Mouse (Mus musculus) myocyte (in vitro differentiated cells): ENCODE data around the gene Mrps12. TPM values are rescaled to one million over a fixed set of nuclear protein-coding genes. Genes with fewer than 3 reads are reported as not detected.
"Not testable (repeated sequence)": the region's sequence is repeated elsewhere in the genome, so short reads cannot be mapped to it uniquely, and the experiment has no call there.

Experiments
- H3K27me3 ChIP-seq: one replicate; pipeline ENCODE4 v1.6.1; 2011; ENCODE audit not compliant: control insufficient read depth, insufficient read depth, insufficient read length
- H3K36me3 ChIP-seq: one replicate; pipeline ENCODE4 v1.6.1; 2011; ENCODE audit not compliant: control insufficient read depth, insufficient read depth
- H3K4me2 ChIP-seq: one replicate; pipeline ENCODE4 v1.6.1; 2011; ENCODE audit warnings: low read depth, control low read depth
- H3K4me3 ChIP-seq: one replicate; pipeline ENCODE4 v1.5.1; 2011; ENCODE audit warnings: mild to moderate bottlenecking, control low read depth, moderate library complexity
- H3K79me2 ChIP-seq: one replicate; pipeline ENCODE4 v1.6.1; 2011; ENCODE audit not compliant: control insufficient read depth, insufficient read depth
- H3ac ChIP-seq: one replicate; pipeline ENCODE4 v1.6.1; 2011; ENCODE audit not compliant: control insufficient read depth, insufficient read length
- CEBPB ChIP-seq: IDR thresholded peaks from 2 replicates; pipeline ENCODE4 v1.6.1; 2011; ENCODE audit warnings: mild to moderate bottlenecking, moderate library complexity; ENCODE audit not compliant: poor library complexity, insufficient read depth, severe bottlenecking
- E2F4 ChIP-seq: IDR thresholded peaks from one replicate; pipeline ENCODE4 v1.6.1; 2011; ENCODE audit warnings: mild to moderate bottlenecking, control low read depth, moderate library complexity; ENCODE audit not compliant: insufficient read depth
- MAX ChIP-seq: IDR thresholded peaks from one replicate; pipeline ENCODE4 v1.6.1; 2011; ENCODE audit warnings: low read depth, mild to moderate bottlenecking, control low read depth
- MYOD1 ChIP-seq, 3 experiments: IDR thresholded peaks; one replicate each; pipeline ENCODE4 v1.6.1; 2011; ENCODE audit warnings: control low read depth in 2 of 3, low read depth in 2 of 3, mild to moderate bottlenecking in 2 of 3, moderate library complexity in 1 of 3; ENCODE audit not compliant: insufficient read length in 2 of 3, control insufficient read depth in 1 of 3
- MYOG ChIP-seq, 3 experiments: IDR thresholded peaks; one replicate each; pipeline ENCODE4 v1.6.1; 2011; ENCODE audit warnings: control low read depth in 2 of 3, low read depth in 2 of 3, mild to moderate bottlenecking in 2 of 3; ENCODE audit not compliant: insufficient read length in 2 of 3, control insufficient read depth in 1 of 3, insufficient read depth in 1 of 3
- POLR2A ChIP-seq: IDR thresholded peaks from one replicate; pipeline ENCODE4 v1.6.1; 2011; ENCODE audit warnings: low read depth, mild to moderate bottlenecking, control low read depth, moderate library complexity; ENCODE audit not compliant: insufficient read length
- POLR2AphosphoS2 ChIP-seq: IDR thresholded peaks from one replicate; pipeline ENCODE4 v1.6.1; 2011; ENCODE audit warnings: low read depth, control low read depth; ENCODE audit not compliant: insufficient read length
- REST ChIP-seq: IDR thresholded peaks from one replicate; pipeline ENCODE4 v1.6.1; 2011; ENCODE audit warnings: mild to moderate bottlenecking, control low read depth, moderate library complexity; ENCODE audit not compliant: insufficient read depth, insufficient read length
- SRF ChIP-seq: IDR thresholded peaks from one replicate; pipeline ENCODE4 v1.6.1; 2011; ENCODE audit warnings: low read depth; ENCODE audit not compliant: control insufficient read depth, insufficient read length
- TCF12 ChIP-seq: IDR thresholded peaks from one replicate; pipeline ENCODE4 v1.6.1; 2011; ENCODE audit warnings: mild to moderate bottlenecking, control low read depth; ENCODE audit not compliant: poor library complexity, insufficient read depth, severe bottlenecking
- TCF3 ChIP-seq: IDR thresholded peaks from one replicate; pipeline ENCODE4 v1.6.1; 2011; ENCODE audit warnings: low read depth, control low read depth; ENCODE audit not compliant: insufficient read length
- USF1 ChIP-seq: IDR thresholded peaks from one replicate; pipeline ENCODE4 v1.6.1; 2011; ENCODE audit warnings: low read depth, mild to moderate bottlenecking, control low read depth, moderate library complexity
- polyA plus RNA-seq: library from polyadenylated mRNA; unstranded; fragments of >200 nt; fragmentation: generic; extraction: Trizol; gene quantifications from one replicate; pipeline ENCODE4 v1.2.1, GENCODE M21; 2012; ENCODE audit warnings: missing spikeins

The Mrps12 gene
- polyA plus RNA-seq, 1 experiment = 132 TPM

GRCm38 (mm10) chr7:28710962-28711361 is 30.7 kb downstream of the Mrps12 start:
- Histone ChIP-seq H3K27me3 (no peaks in the 10 kb centered on the region), H3K4me3 (no peak overlapping the region), H3K36me3 (no peaks in the 10 kb centered on the region), H3K79me2 (no peaks in the 10 kb centered on the region), H3K4me2 (no peak overlapping the region), H3ac (no peak overlapping the region)
- TF ChIP-seq MYOD1 (IDR thresholded peaks at IDR 0.05; ENCODE audit: control insufficient read depth in 1 of 3, insufficient read length in 2 of 3, low read depth in 2 of 3) = no peak
- TF ChIP-seq SRF = no peak
- no peak for TF ChIP-seq MYOG (IDR thresholded peaks at IDR 0.05; ENCODE audit: control insufficient read depth in 1 of 3, insufficient read depth in 1 of 3, insufficient read length in 2 of 3, low read depth in 2 of 3)
- no peak for TF ChIP-seq MAX
- no peak for TF ChIP-seq E2F4
- no peak for TF ChIP-seq REST
- TF ChIP-seq TCF12 = no peak
- TF ChIP-seq CEBPB = no peak
- no peak for TF ChIP-seq POLR2A
- no peak for TF ChIP-seq POLR2AphosphoS2
- no peak for TF ChIP-seq TCF3
- no peak for TF ChIP-seq USF1

DNA sequence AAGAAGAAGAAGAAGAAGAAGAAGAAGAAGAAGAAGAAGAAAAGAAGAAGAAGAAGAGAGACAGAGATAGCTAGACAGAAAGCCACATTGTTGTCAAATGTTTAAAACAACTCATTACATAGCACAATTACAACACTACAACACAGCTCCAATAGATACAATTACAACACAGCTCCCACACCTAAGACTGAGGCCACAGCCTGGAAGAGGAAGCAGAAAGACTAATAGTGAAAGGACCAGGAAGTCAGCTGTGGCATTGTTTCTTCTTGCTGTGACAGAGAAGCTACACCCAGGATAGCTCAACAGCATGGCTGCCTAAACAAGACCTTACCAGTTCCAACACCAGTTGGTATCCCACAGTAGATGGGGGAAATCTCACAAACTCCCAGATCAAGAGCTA is 32.2 kb downstream of the Mrps12 start:
- TF ChIP-seq E2F4 (no peak), TCF12 (no peak), MYOD1 (IDR thresholded peaks at IDR 0.05; ENCODE audit: control insufficient read depth in 1 of 3, insufficient read length in 2 of 3, low read depth in 2 of 3) (no peak), REST (no peak), CEBPB (no peak), POLR2A (no peak), MAX (no peak)
- Histone ChIP-seq H3K27me3 (no peaks in the 10 kb centered on the region), H3K4me3 (no peak overlapping the region), H3ac (no peak overlapping the region), H3K36me3 (no peaks in the 10 kb centered on the region), H3K79me2 (no peaks in the 10 kb centered on the region), H3K4me2 (no peak overlapping the region)

DNA sequence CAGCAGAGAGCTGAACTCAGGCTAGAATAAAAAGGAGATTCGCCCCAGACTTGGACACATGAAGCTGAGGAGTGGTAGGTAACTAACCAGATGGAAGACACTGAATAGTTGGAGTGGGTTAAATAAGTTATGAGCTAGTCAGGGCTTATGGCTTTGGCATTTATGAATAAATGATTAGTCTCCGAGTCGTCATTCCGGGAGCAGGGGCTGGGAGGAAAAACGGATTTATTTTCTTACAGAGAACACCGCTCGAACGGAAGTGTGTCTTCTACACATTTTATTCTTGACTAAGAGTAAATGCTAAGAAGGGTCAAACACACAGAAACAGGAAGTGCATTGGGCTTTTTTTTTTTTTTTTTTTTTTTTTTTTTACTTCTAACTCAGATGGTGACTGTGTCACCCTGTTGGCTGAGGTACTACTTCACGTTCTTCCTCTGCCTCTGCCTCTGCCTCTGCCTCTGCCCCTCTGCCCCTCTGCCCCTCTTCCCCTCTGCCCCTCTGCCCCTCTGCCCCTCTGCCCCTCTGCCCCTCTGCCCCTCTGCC is 38.9 kb downstream of the Mrps12 start:
- Histone ChIP-seq H3K27me3 (peaks cover 9% of the 10 kb centered on the region), H3K79me2 (no peaks in the 10 kb centered on the region), H3K4me2 (no peak overlapping the region), H3K36me3 (no peaks in the 10 kb centered on the region), H3K4me3 (no peak overlapping the region), H3ac (no peak overlapping the region)
- TF ChIP-seq SRF (no peak), TCF3 (no peak), POLR2AphosphoS2 (no peak), MYOD1 (IDR thresholded peaks at IDR 0.05; ENCODE audit: control insufficient read depth in 1 of 3, insufficient read length in 2 of 3, low read depth in 2 of 3) (no peak), E2F4 (no peak), USF1 (no peak)

GRCm38 (mm10) chr7:28701306-28701705 is 40.3 kb downstream of the Mrps12 start:
- H3K27me3 ChIP-seq = not testable (repeated sequence)

DNA sequence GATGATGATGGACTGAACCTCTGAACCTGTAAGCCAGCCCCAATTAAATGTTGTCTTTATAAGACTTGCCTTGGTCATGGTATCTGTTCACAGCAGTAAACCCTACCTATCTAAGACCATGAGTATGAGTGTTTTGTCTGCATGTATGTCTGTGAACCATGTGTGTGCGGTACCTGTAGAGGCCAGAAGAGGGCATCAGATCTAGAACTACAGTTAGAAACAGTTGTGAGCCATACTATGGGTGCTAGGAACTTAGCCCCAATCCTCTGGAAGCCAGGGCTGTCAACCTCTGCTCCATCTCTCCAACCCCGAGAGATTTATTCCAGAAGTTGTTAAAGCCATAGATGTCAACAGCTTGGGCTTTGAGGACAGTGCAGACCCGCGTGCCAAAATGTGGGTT is 41.4 kb downstream of the Mrps12 start:
- H3K79me2 ChIP-seq = no peaks in the 10 kb centered on the region
- H3K4me2 ChIP-seq = no peak overlapping the region
- no peak overlapping the region for H3K4me3 ChIP-seq
- no peaks in the 10 kb centered on the region for H3K36me3 ChIP-seq
- TF ChIP-seq MAX (no peak), POLR2A (no peak), TCF12 (no peak), MYOG (IDR thresholded peaks at IDR 0.05; ENCODE audit: control insufficient read depth in 1 of 3, insufficient read depth in 1 of 3, insufficient read length in 2 of 3, low read depth in 2 of 3) (no peak), USF1 (no peak), MYOD1 (IDR thresholded peaks at IDR 0.05; ENCODE audit: control insufficient read depth in 1 of 3, insufficient read length in 2 of 3, low read depth in 2 of 3) (no peak), SRF (no peak), E2F4 (no peak), TCF3 (no peak), POLR2AphosphoS2 (no peak), CEBPB (no peak), REST (no peak)
- H3ac ChIP-seq = no peak overlapping the region
- peaks cover 9% of the 10 kb centered on the region for H3K27me3 ChIP-seq

More at GRCm38 (mm10) chr7:28701306-28701705, 40.3 kb downstream of the Mrps12 start:
- not testable (repeated sequence) for H3K36me3 ChIP-seq, H3K4me3 ChIP-seq, H3K79me2 ChIP-seq, H3ac ChIP-seq, H3K4me2 ChIP-seq
